Mouse (Mus musculus) stomach, postnatal 0 days (tissue): ENCODE results near the gene Endov. TPM values are rescaled to one million over a fixed set of nuclear protein-coding genes. Genes with fewer than 3 reads are reported as not detected.

Source experiments
- ATAC-seq: fragments of 200-750 bp; cut with Nextera tagmentation; 2 replicates; pipeline ENCODE4 v1.8.0; 2017; ENCODE audit not compliant: low FRiP score, low TSS enrichment
- DNase-seq: peaks from one replicate; pipeline ENCODE4 v3.0.0-alpha.2; 2016; ENCODE audit warnings: low spot score
- H3K27ac ChIP-seq: fragments of 300-500 bp; sonication (generic); replicated peaks from 2 replicates; pipeline ENCODE4 v1.5.1; 2014; ENCODE audit warnings: mild to moderate bottlenecking, control low read depth
- H3K27me3 ChIP-seq: fragments of 300-500 bp; sonication (generic); 2 replicates; pipeline ENCODE4 v1.6.1; 2014; ENCODE audit warnings: low read length; ENCODE audit not compliant: control insufficient read depth, insufficient read depth
- H3K36me3 ChIP-seq: fragments of 300-500 bp; sonication (generic); 2 replicates; pipeline ENCODE4 v1.6.1; 2014; ENCODE audit warnings: low read length, mixed read lengths; ENCODE audit not compliant: control insufficient read depth, insufficient read depth
- H3K4me1 ChIP-seq: fragments of 300-500 bp; sonication (generic); replicated peaks from 2 replicates; pipeline ENCODE4 v1.6.1; 2014; ENCODE audit warnings: antibody characterized with exemption; ENCODE audit not compliant: control insufficient read depth, insufficient read depth
- H3K4me2 ChIP-seq: fragments of 300-500 bp; sonication (generic); replicated peaks from 2 replicates; pipeline ENCODE4 v1.6.1; 2014; ENCODE audit warnings: low read depth, mild to moderate bottlenecking, control low read depth, moderate library complexity
- H3K4me3 ChIP-seq: fragments of 300-500 bp; sonication (generic); 2 replicates; pipeline ENCODE4 v1.5.1; 2014; ENCODE audit warnings: low read depth, low read length, control low read depth
- H3K9ac ChIP-seq: fragments of 300-500 bp; sonication (generic); 2 replicates; pipeline ENCODE4 v1.6.1; 2014; ENCODE audit warnings: mild to moderate bottlenecking, low read length, control low read depth, mixed read lengths
- H3K9me3 ChIP-seq: fragments of 300-500 bp; sonication (generic); 2 replicates; pipeline ENCODE4 v1.6.1; 2016; ENCODE audit warnings: low read length; ENCODE audit not compliant: control insufficient read depth
- CTCF ChIP-seq: IDR thresholded peaks from 2 replicates; pipeline ENCODE4 v1.5.1; 2016; ENCODE audit warnings: antibody characterized with exemption, low read depth, mild to moderate bottlenecking, moderate library complexity
- EP300 ChIP-seq: optimal IDR thresholded peaks from 2 replicates; pipeline ENCODE3; 2016; ENCODE audit warnings: antibody characterized with exemption
- WGBS: fragments of 180-500 bp; shearing (Covaris S2); extraction: QIAGEN DNeasy Blood & Tissue Kit; methylation state at CpG from one replicate; pipeline ENCODE4 v1.1.7; 2014; 5-methylcytosine and 5-hydroxymethylcytosine counted together
- polyA plus RNA-seq: library from polyadenylated mRNA; unstranded; fragments of >200 nt; fragmentation: Nextera tagmentation; extraction: Ambion mirVana; gene quantifications from 2 replicates; pipeline ENCODE4 v1.2.1, GENCODE M21; 2015

Endov gene
- polyA plus RNA-seq, 1 experiment from 2014 or later, result 9.2 TPM

GRCm38 (mm10) chr11:119554706-119555105 lies 63.6 kb downstream of the Endov start:
- Histone ChIP-seq H3K36me3 (no peaks in the 10 kb centered on the region), H3K9ac (no peak overlapping the region), H3K4me1 (0 out of 2 replicates have a peak, but pooled peaks cover 2% of the 10 kb centered on the region), H3K4me2 (no peak overlapping the region), H3K9me3 (no peaks in the 10 kb centered on the region), H3K4me3 (no peak overlapping the region), H3K27me3 (peaks cover 1% of the 10 kb centered on the region; the same call in 1 of the 2 replicates), H3K27ac (no peak overlapping the region)
- 68% methylated on average over 7 of the region's 7 CpGs for WGBS
- ATAC-seq (no peak), DNase-seq (no peak)
- TF ChIP-seq CTCF (no peak), EP300 (no peak)

- Histone ChIP-seq H3K36me3 (no peaks in the 10 kb centered on the region), H3K9me3 (no peaks in the 10 kb centered on the region), H3K4me2 (no peak overlapping the region), H3K27me3 (no peaks in the 10 kb centered on the region), H3K4me1 (0 out of 2 replicates have a peak, but pooled peaks cover 2% of the 10 kb centered on the region), H3K27ac (no peak overlapping the region), H3K4me3 (no peak overlapping the region), H3K9ac (no peak overlapping the region)
- 65% methylated on average over 7 of the region's 7 CpGs for WGBS
- TF ChIP-seq EP300 (no peak), CTCF (no peak)
- ATAC-seq (no peak), DNase-seq (no peak)
Observed at GRCm38 (mm10) chr11:119555170-119555569, 64.0 kb downstream of the Endov start.

- Histone ChIP-seq H3K27ac (no peak overlapping the region), H3K4me3 (no peak overlapping the region), H3K9ac (no peak overlapping the region), H3K4me2 (no peak overlapping the region), H3K27me3 (no peaks in the 10 kb centered on the region), H3K36me3 (no peaks in the 10 kb centered on the region), H3K9me3 (no peaks in the 10 kb centered on the region), H3K4me1 (no peaks in the 10 kb centered on the region)
- no peak for TF ChIP-seq CTCF
- no peak for TF ChIP-seq EP300
- ATAC-seq (no peak), DNase-seq (no peak)
- WGBS, result 39% methylated on average over 16 of the region's 17 CpGs
Observed at GRCm38 (mm10) chr11:119557940-119558869, 67.1 kb downstream of the Endov start.

GRCm38 (mm10) chr11:119558870-119559610 lies 67.9 kb downstream of the Endov start:
- no peak overlapping the region for H3K4me3 ChIP-seq
- no peaks in the 10 kb centered on the region for H3K36me3 ChIP-seq
- H3K9ac ChIP-seq, result no peak overlapping the region
- H3K27me3 ChIP-seq, result no peaks in the 10 kb centered on the region
- no peak overlapping the region for H3K27ac ChIP-seq
- H3K4me1 ChIP-seq, result no peaks in the 10 kb centered on the region
- H3K9me3 ChIP-seq, result no peaks in the 10 kb centered on the region
- no peak for DNase-seq
- no peak overlapping the region for H3K4me2 ChIP-seq
- WGBS, result 25% methylated on average over 8 of the region's 9 CpGs
- TF ChIP-seq CTCF (no peak), EP300 (no peak)
- ATAC-seq, result 0 out of 2 replicates have a peak, but pooled peaks have one; percentile 22

Other genes with a start within 250 kb of the Endov start
- 30.8 and 35.5 TPM in 2 replicates for gene Gaa, start 223.5 kb upstream of the Endov start, polyA plus RNA-seq
- 183 and 197 TPM in 2 replicates for gene Eif4a3, start 191.3 kb upstream of the Endov start, polyA plus RNA-seq
- 1.8 and 1.9 TPM in 2 replicates for gene Card14, start 183.6 kb upstream of the Endov start, polyA plus RNA-seq
- 6.7 and 7.7 TPM in 2 replicates for gene Sgsh, start 135.8 kb upstream of the Endov start, polyA plus RNA-seq
- gene Slc26a11, start 135.8 kb upstream of the Endov start, polyA plus RNA-seq, result 3.6 and 4.7 TPM in 2 replicates
- gene Rnf213, start 98.2 kb upstream of the Endov start, polyA plus RNA-seq, result 4.4 and 5.5 TPM in 2 replicates
- 0.13 and 0.16 TPM in 2 replicates for gene Nptx1, start 56.4 kb downstream of the Endov start, polyA plus RNA-seq
- gene Rptor, start 111.6 kb downstream of the Endov start, polyA plus RNA-seq, result 3.7 and 3.9 TPM in 2 replicates